Mouse (Mus musculus) limb, embryonic 11.5 days (tissue): ENCODE measurements around the gene Dock4. TPM values are rescaled to one million over a fixed set of nuclear protein-coding genes. Genes with fewer than 3 reads are reported as not detected.
A peak's percentile ranks its signal among the peaks of the same experiment; 100 is the strongest.

Experiments
- ATAC-seq: fragments of 200-750 bp; cut with Nextera tagmentation; 2 replicates; pipeline ENCODE4 v1.8.0; 2017; ENCODE audit warnings: low read depth; ENCODE audit not compliant: insufficient number of reproducible peaks, low FRiP score, low TSS enrichment
- DNase-seq: peaks from one replicate; pipeline ENCODE4 v3.0.0-alpha.2; 2015; ENCODE audit warnings: low spot score
- H3K27ac ChIP-seq: fragments of 300-500 bp; sonication (generic); replicated peaks from 2 replicates; pipeline ENCODE4 v1.5.1; 2014; ENCODE audit warnings: low read depth, mild to moderate bottlenecking, low read length
- H3K27me3 ChIP-seq: fragments of 300-500 bp; sonication (generic); 2 replicates; pipeline ENCODE4 v1.6.1; 2014; ENCODE audit warnings: mild to moderate bottlenecking, low read length, mixed read lengths; ENCODE audit not compliant: control insufficient read depth, insufficient read depth
- H3K36me3 ChIP-seq: fragments of 300-500 bp; sonication (generic); 2 replicates; pipeline ENCODE4 v1.6.1; 2014; ENCODE audit warnings: mild to moderate bottlenecking, low read length, moderate library complexity, mixed read lengths; ENCODE audit not compliant: control insufficient read depth, insufficient read depth
- H3K4me1 ChIP-seq: fragments of 300-500 bp; sonication (generic); 2 replicates; pipeline ENCODE4 v1.6.1; 2014; ENCODE audit warnings: low read length, mixed read lengths; ENCODE audit not compliant: control insufficient read depth, insufficient read depth
- H3K4me2 ChIP-seq: fragments of 300-500 bp; sonication (generic); 2 replicates; pipeline ENCODE4 v1.6.1; 2014; ENCODE audit warnings: low read depth, mild to moderate bottlenecking, moderate library complexity; ENCODE audit not compliant: severe bottlenecking
- H3K4me3 ChIP-seq: fragments of 300-500 bp; sonication (generic); 2 replicates; pipeline ENCODE4 v1.5.1; 2014; ENCODE audit warnings: low read depth, low read length
- H3K9ac ChIP-seq: fragments of 300-500 bp; sonication (generic); 2 replicates; pipeline ENCODE4 v1.6.1; 2014; ENCODE audit warnings: mild to moderate bottlenecking, low read length
- H3K9me3 ChIP-seq: fragments of 300-500 bp; sonication (generic); 2 replicates; pipeline ENCODE4 v1.6.1; 2016; ENCODE audit warnings: low read length; ENCODE audit not compliant: control insufficient read depth
- WGBS: fragments of 180-500 bp; shearing (Covaris S2); extraction: QIAGEN DNeasy Blood & Tissue Kit; methylation state at CpG from one replicate; pipeline ENCODE4 v1.1.7; 2014; 5-methylcytosine and 5-hydroxymethylcytosine counted together
- polyA plus RNA-seq: library from polyadenylated mRNA; unstranded; fragments of >200 nt; fragmentation: Nextera tagmentation; extraction: Ambion mirVana; gene quantifications from 2 replicates; pipeline ENCODE4 v1.2.1, GENCODE M21; 2014

The Dock4 gene
- polyA plus RNA-seq, 1 experiment from 2014 or later = 13.5 TPM

DNA sequence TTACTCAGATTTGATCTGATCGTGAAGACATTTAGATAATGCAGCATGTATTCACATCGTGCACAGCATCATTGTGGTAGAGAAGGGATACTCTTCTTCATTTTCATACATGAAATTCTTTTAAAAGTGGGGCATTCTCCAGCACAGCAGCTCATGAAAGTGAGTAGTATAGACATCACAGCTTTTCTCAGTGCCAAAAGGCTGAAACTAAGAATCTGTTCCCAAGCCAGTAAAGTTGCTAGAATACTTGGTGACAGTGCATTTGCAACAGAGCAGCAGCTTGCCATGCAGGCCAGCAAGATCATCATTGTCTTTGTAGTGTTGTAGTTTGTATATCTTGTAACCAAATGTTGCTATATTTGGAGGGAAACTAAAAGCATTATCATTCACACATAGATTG, 223.7 kb downstream of the Dock4 start:
- ATAC-seq = no peak
- no peaks in the 10 kb centered on the region for H3K36me3 ChIP-seq
- no peaks in the 10 kb centered on the region for H3K9me3 ChIP-seq
- H3K9ac ChIP-seq = no peak overlapping the region
- no peak for DNase-seq
- 80% methylated on average over 2 of the region's 2 CpGs for WGBS
- H3K4me3 ChIP-seq = no peak overlapping the region
- no peak overlapping the region for H3K4me2 ChIP-seq
- no peaks in the 10 kb centered on the region for H3K27me3 ChIP-seq
- no peak overlapping the region for H3K27ac ChIP-seq
- H3K4me1 ChIP-seq = no peaks in the 10 kb centered on the region

DNA sequence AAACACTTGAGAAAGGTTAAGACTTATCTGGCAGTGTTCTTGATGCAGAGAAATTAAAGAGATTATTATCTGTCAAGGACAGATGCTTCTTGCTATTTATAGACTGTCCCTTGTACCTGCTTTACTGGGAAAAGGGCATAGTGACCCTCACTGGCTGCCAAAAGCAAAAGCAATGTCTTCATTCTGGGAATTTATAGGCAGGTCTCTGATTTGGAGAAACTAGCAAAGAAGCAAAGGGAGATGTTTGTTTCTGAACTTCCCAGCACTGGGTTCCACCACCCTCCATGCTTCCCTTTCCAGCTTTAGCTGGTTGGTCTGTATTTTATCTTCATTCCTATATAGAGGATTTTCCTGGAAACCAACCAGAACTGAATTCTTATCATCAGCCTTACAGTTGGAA, 225.0 kb downstream of the Dock4 start:
- no peak overlapping the region for H3K9ac ChIP-seq
- H3K27me3 ChIP-seq = no peaks in the 10 kb centered on the region
- no peak overlapping the region for H3K4me2 ChIP-seq
- DNase-seq = no peak
- no peak overlapping the region for H3K27ac ChIP-seq
- no peak overlapping the region for H3K4me3 ChIP-seq
- ATAC-seq = no peak
- H3K36me3 ChIP-seq = no peaks in the 10 kb centered on the region
- no peaks in the 10 kb centered on the region for H3K9me3 ChIP-seq
- no peaks in the 10 kb centered on the region for H3K4me1 ChIP-seq

DNA sequence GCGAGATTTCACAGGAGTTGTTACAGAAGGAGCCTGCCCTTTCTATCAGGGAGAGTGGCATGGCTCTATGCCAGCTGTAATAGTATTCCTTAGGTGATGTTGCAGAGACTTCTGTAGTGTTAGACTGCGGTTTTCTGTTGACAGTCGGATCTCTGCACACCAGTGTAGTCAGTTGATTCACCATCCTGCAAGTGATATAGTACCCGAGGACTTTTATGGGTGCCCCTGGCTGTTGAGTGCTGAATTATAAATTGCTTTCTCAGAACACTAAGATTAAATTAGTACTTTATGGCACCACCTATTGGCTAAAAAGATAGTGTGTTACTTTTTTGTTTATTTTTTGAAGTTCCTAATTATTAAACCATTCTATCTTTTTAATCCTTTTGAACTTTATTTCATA, 234.0 kb downstream of the Dock4 start:
- no peak overlapping the region for H3K4me3 ChIP-seq
- DNase-seq (no peak), ATAC-seq (no peak)
- no peak overlapping the region for H3K9ac ChIP-seq
- WGBS = 76% methylated on average over 4 of the region's 4 CpGs
- no peaks in the 10 kb centered on the region for H3K36me3 ChIP-seq
- H3K27me3 ChIP-seq = no peaks in the 10 kb centered on the region
- no peak overlapping the region for H3K27ac ChIP-seq
- H3K9me3 ChIP-seq = no peaks in the 10 kb centered on the region
- H3K4me1 ChIP-seq = no peaks in the 10 kb centered on the region
- H3K4me2 ChIP-seq = no peak overlapping the region

DNA sequence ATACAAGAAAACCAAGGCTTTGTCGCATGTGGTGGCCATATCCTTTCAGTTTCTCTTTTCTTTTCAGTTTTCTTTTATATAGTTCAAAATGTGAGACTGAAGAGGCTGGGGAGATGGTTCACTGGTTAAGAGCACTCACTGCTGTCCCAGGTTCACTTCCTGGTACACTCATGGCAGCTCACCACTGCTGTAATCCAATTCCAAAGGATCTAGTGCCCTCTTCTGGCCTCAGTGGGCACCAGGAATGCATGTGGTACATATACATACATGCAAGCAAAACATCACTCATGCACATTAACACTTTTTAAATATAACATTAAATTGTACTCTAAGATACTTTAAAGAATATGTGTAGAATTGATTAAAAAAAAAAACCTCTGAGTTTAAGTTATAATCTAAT, 234.8 kb downstream of the Dock4 start:
- Histone ChIP-seq H3K4me3 (no peak overlapping the region), H3K9me3 (no peaks in the 10 kb centered on the region), H3K27me3 (no peaks in the 10 kb centered on the region), H3K4me2 (no peak overlapping the region), H3K27ac (no peak overlapping the region), H3K4me1 (no peaks in the 10 kb centered on the region), H3K9ac (no peak overlapping the region), H3K36me3 (no peaks in the 10 kb centered on the region)
- ATAC-seq = no peak
- peak; percentile 44 for DNase-seq
- WGBS = 78% methylated on average over 1 of the region's 1 CpGs

DNA sequence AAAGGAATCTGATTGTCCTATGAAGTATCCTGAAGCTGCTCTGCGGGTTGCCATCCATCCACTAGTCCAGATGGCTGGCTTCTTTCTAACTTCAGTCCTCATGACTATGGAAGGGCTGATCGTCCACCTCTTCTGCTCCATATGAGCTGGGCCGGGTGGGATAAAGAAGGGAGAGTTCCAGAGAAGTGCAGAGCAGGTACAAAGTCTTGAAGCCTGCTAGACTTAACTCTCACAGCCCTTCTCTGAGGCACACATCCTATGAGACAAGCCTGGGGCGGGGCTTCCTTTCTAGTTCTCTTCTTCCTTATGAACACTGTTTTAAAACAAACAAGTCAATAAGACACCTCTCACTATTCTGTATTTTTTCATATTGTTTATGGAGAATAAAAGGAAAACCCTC, 245.7 kb downstream of the Dock4 start:
- DNase-seq = no peak
- no peak overlapping the region for H3K9ac ChIP-seq
- no peak for ATAC-seq
- H3K27me3 ChIP-seq = no peaks in the 10 kb centered on the region
- no peaks in the 10 kb centered on the region for H3K9me3 ChIP-seq
- 87% methylated on average over 4 of the region's 4 CpGs for WGBS
- no peak overlapping the region for H3K27ac ChIP-seq
- no peak overlapping the region for H3K4me3 ChIP-seq
- H3K4me2 ChIP-seq = no peak overlapping the region
- no peaks in the 10 kb centered on the region for H3K4me1 ChIP-seq
- no peaks in the 10 kb centered on the region for H3K36me3 ChIP-seq

DNA sequence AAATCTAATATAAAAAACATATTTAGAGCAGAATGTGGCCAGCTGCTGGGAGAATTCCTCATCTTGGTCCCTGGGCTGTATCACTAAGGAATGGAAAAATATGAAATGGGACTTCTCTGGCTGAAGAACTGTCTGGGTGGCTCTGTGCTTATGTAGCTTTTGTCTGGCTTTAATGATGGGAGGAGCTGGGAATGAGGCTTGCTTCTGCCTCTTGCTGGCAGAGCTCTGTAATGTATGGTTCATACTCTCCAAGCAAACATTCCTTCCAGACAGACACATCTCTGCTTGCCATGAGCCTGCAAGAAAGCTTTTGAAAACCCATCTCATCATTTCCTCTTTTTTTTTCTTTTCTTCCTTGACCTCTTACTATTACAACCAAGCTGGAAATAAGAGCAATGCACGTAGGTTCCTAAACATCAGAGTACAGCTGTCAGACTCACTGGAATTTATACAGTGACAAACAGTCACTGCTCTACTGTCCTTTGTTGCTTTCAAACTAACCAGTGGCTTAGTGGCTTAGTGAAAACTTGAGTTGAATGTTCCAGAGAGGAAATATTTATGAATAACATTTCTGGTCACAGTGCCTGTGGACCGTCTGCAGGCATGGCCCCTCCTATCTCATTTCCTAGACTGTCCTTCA, 248.4 kb downstream of the Dock4 start:
- no peaks in the 10 kb centered on the region for H3K4me1 ChIP-seq
- 68% methylated on average over 2 of the region's 2 CpGs for WGBS
- H3K36me3 ChIP-seq = no peaks in the 10 kb centered on the region
- no peak overlapping the region for H3K4me3 ChIP-seq
- H3K9me3 ChIP-seq = no peaks in the 10 kb centered on the region
- ATAC-seq (no peak), DNase-seq (no peak)
- H3K4me2 ChIP-seq = no peak overlapping the region
- H3K27me3 ChIP-seq = no peaks in the 10 kb centered on the region
- H3K27ac ChIP-seq = no peak overlapping the region
- H3K9ac ChIP-seq = no peak overlapping the region

DNA sequence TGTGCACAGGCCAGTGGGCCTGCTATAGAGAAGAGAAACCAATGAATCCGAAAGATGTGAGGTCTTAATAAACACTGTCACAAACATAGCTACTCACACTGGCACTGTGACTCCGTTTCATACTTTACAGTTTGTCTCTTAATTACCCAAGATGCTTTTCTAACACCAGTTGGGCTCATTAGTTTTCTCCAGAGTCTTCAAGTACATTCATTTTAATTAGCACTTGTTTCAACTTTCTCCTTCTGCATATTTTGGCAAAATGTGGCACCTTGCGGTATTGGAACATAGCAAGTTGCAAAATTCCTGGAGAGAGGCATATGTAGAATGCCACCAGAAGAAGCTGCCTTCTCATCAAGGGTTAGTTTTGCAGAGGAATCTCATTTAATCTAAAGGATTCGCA, 252.6 kb downstream of the Dock4 start:
- no peak overlapping the region for H3K4me2 ChIP-seq
- H3K9me3 ChIP-seq = no peaks in the 10 kb centered on the region
- WGBS = 88% methylated on average over 4 of the region's 4 CpGs
- DNase-seq = no peak
- ATAC-seq = no peak
- no peaks in the 10 kb centered on the region for H3K27me3 ChIP-seq
- H3K36me3 ChIP-seq = no peaks in the 10 kb centered on the region
- no peak overlapping the region for H3K4me3 ChIP-seq
- no peaks in the 10 kb centered on the region for H3K4me1 ChIP-seq
- no peak overlapping the region for H3K27ac ChIP-seq
- H3K9ac ChIP-seq = no peak overlapping the region

DNA sequence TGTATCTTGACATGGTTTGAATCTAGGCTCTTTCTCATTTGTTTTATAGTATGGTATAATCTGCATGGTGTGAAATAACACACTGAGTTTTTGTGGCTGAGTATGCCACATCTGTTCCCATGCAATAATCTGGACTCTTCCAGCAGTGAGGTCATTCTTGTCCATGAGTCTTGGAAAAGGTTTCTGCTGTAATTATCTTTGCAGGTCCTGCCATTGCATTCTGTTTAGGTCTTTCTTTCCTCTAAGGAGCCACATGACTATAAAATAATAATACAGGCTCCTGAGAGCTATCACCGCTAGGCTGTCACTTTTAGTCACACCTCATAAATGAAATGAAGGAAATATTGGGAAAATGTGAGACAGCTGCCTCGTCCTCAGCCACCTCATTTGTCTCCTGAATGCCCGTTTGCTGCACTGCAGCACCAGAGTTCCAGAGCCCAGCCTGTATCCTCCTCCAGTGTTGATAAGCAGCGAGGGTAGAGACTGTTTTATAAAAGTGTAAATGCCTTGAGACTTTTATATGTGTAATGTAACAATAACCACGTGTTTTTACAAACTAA, 256.6 kb downstream of the Dock4 start:
- H3K4me3 ChIP-seq = no peak overlapping the region
- H3K36me3 ChIP-seq = no peaks in the 10 kb centered on the region
- H3K4me1 ChIP-seq = no peaks in the 10 kb centered on the region
- 27% methylated on average over 5 of the region's 5 CpGs for WGBS
- DNase-seq (peak; percentile 59), ATAC-seq (peak; percentile 85; the same call in 1 of the 2 replicates)
- no peaks in the 10 kb centered on the region for H3K27me3 ChIP-seq
- no peaks in the 10 kb centered on the region for H3K9me3 ChIP-seq
- H3K27ac ChIP-seq = no peak overlapping the region
- no peak overlapping the region for H3K4me2 ChIP-seq
- H3K9ac ChIP-seq = no peak overlapping the region

DNA sequence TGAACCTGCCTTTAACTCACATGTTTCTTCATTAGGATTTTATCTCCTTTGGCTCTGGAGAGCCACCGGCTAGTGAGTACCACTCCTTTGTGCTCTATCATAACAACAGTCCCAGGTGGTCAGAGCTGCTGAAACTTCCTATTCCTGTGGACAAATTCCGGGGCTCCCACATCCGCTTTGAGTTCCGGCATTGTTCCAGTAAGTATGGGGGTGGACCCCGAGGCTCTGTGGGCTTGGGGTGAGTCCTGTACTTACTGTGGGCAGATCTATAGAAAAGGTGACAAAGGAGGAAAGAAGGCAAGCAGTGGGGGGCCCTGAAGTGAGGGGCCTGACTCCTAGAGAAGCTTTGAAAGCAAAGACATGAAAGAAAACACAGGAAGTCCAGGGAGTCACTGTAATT, 258.5 kb downstream of the Dock4 start:
- no peaks in the 10 kb centered on the region for H3K9me3 ChIP-seq
- H3K4me3 ChIP-seq = no peak overlapping the region
- H3K27me3 ChIP-seq = no peaks in the 10 kb centered on the region
- H3K36me3 ChIP-seq = no peaks in the 10 kb centered on the region
- no peak for ATAC-seq
- no peak for DNase-seq
- H3K9ac ChIP-seq = no peak overlapping the region
- H3K4me1 ChIP-seq = no peaks in the 10 kb centered on the region
- H3K4me2 ChIP-seq = no peak overlapping the region
- WGBS = 78% methylated on average over 5 of the region's 5 CpGs
- no peak overlapping the region for H3K27ac ChIP-seq
